Mouse (Mus musculus): Measurements from ENCODE around the gene Taf4. TPM values are rescaled to one million over a fixed set of nuclear protein-coding genes. Genes with fewer than 3 reads are reported as not detected.

The Taf4 gene
- polyA plus RNA-seq (2015; fragmentation: Nextera tagmentation; extraction: Ambion mirVana) = 1.8 and 2.5 TPM in 2 replicates

- Histone ChIP-seq H3K9me3 (ENCODE audit: control insufficient read depth, low read length) (no peaks in the 10 kb centered on the region), H3K4me3 (ENCODE audit: low read length) (peak within 1 kb of the TSS; percentile 82), H3K27ac (ENCODE audit: low read length) (peak within 1 kb of the TSS; percentile 95), H3K27me3 (replicated peaks; ENCODE audit: control insufficient read depth, insufficient read depth, low read length) (no peaks in the 10 kb centered on the region), H3K36me3 (ENCODE audit: control insufficient read depth, insufficient read depth, low read length) (no peaks in the 10 kb centered on the region), H3K9ac (ENCODE audit: low read depth, low read length) (peak within 1 kb of the TSS; percentile 96), H3K4me2 (ENCODE audit: low read depth, low read length) (peak within 1 kb of the TSS; percentile 95), H3K4me1 (ENCODE audit: control insufficient read depth, insufficient read depth, low read length) (peaks cover 33% of the 10 kb centered on the region)
- peak; percentile 93 for ATAC-seq
- WGBS = under 1% methylated on average over 60 of the region's 84 CpGs
Measured at GRCm38 (mm10) chr2:179976628-179977343, at the start of gene Taf4. Taf4 (minus strand) TSS chr2:179976646.

DNA sequence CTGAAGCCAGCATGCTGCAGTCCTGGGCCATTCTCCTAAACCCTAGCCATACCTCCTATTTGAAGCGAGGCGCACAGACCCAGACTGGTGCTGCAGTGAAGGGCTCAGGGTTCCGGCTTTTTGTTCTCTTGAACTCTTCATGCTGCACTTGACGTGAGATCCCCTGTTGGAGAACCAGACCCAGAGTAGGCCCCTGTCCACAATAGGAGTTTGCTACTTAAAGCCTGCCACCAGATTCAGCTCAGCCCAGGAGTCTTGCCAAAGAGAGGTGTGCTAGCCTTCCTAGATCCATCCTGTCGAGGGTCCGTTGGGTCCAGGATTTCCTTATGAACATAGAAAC, 49.4 kb upstream of the Taf4 start:
- H3K4me1 ChIP-seq (ENCODE audit: control insufficient read depth, insufficient read depth, low read length) = peaks cover 23% of the 10 kb centered on the region
- H3K9me3 ChIP-seq (ENCODE audit: control insufficient read depth, low read length) = no peaks in the 10 kb centered on the region
- 18% methylated on average over 6 of the region's 6 CpGs for WGBS
- peak overlapping the region; percentile 88 for H3K4me2 ChIP-seq (ENCODE audit: low read depth, low read length)
- H3K4me3 ChIP-seq (ENCODE audit: low read length) = peak overlapping the region; percentile 94
- H3K27me3 ChIP-seq (replicated peaks; ENCODE audit: control insufficient read depth, insufficient read depth, low read length) = peaks cover 6% of the 10 kb centered on the region; the same call in 1 of the 2 replicates
- peak overlapping the region; percentile 89 for H3K9ac ChIP-seq (ENCODE audit: low read depth, low read length)
- ATAC-seq = no peak
- H3K27ac ChIP-seq (ENCODE audit: low read length) = no peak overlapping the region
- no peaks in the 10 kb centered on the region for H3K36me3 ChIP-seq (ENCODE audit: control insufficient read depth, insufficient read depth, low read length)

DNA sequence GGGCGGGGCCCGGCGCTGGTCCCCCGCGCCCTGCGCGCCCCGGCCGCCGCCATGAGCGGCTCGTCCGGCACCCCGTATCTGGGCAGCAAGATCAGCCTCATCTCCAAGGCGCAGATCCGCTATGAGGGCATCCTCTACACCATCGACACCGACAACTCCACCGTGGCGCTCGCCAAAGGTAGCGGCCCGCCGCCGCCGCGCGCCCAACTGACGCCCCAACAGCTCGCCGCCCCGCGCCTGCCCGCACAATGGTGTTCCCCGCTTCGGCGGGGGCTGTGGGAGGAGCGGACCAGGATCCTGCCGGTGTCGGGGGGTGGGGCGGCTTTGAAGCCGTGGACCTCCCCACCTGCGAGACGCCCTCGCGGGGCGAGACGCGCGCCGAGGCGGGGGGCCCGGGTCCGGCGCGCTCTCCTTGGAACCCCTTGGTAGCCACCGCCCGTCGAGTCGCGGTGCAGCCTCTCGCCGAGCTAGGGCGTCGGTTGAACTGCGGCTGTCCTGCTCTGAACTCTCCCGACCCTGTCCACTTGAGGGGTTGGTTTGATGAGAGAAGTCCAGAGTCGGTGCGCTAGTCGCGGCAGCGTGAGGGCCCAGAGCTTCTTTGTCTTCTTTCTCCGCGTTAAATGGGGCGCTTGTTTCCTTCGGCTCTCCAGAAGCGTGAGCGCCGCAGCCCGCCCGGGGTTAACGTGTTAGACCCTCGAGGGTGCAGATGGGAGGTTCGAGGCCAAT, 48.9 kb upstream of the Taf4 start:
- H3K4me2 ChIP-seq (ENCODE audit: low read depth, low read length) = peak overlapping the region; percentile 88
- H3K27me3 ChIP-seq (replicated peaks; ENCODE audit: control insufficient read depth, insufficient read depth, low read length) = peaks cover 6% of the 10 kb centered on the region; the same call in 1 of the 2 replicates
- H3K4me1 ChIP-seq (ENCODE audit: control insufficient read depth, insufficient read depth, low read length) = peaks cover 23% of the 10 kb centered on the region
- H3K9ac ChIP-seq (ENCODE audit: low read depth, low read length) = peak overlapping the region; percentile 89
- peak overlapping the region; percentile 92 for H3K27ac ChIP-seq (ENCODE audit: low read length)
- WGBS = under 1% methylated on average over 80 of the region's 84 CpGs
- H3K36me3 ChIP-seq (ENCODE audit: control insufficient read depth, insufficient read depth, low read length) = no peaks in the 10 kb centered on the region
- no peaks in the 10 kb centered on the region for H3K9me3 ChIP-seq (ENCODE audit: control insufficient read depth, low read length)
- ATAC-seq = peak; percentile 10
- peak overlapping the region; percentile 94 for H3K4me3 ChIP-seq (ENCODE audit: low read length)

DNA sequence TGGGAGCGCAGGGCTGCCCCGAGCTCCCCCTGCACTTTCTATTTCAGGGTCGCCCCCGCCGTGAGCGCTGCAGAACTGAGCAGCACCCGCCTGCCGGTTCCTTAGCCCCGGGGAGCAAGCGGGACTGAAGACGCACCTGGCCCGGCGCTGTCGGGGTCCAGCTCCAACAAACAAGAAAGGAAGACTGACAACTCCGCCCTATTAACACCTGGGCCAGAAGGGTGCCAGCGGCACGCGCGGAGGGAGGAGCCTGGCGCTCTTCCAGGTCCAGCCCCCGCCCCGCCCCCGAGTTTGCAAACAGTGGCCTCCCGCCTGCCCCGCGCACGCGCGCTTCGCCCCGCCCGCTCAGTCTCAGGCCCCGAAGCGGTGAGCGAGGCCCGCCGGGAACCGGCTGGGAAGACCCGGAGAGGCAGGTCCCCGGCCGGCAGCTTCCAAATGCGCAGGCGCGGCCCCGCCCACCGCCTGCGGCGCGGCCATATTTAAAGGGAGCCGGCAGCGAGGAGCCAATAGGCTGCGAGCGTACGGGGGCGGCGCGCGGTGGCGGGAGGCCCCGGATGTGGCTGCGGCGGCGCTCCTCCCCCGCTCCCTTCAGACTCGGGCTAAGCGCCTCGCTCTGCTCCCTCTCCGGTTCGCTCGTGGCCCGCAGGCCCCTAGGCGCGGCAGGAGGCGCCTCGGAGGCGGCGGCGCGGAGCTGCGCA, 48.1 kb upstream of the Taf4 start, which contains the start of gene Lsm14b:
Gene Lsm14b (plus strand): TSS at position 587 of the 698 bp plus-strand sequence.
- peaks cover 25% of the 10 kb centered on the region for H3K4me1 ChIP-seq (ENCODE audit: control insufficient read depth, insufficient read depth, low read length)
- H3K9ac ChIP-seq (ENCODE audit: low read depth, low read length) = peak within 1 kb of the TSS; percentile 89
- H3K27ac ChIP-seq (ENCODE audit: low read length) = peak within 1 kb of the TSS; percentile 92
- H3K27me3 ChIP-seq (replicated peaks; ENCODE audit: control insufficient read depth, insufficient read depth, low read length) = peaks cover 6% of the 10 kb centered on the region; the same call in 1 of the 2 replicates
- H3K36me3 ChIP-seq (ENCODE audit: control insufficient read depth, insufficient read depth, low read length) = no peaks in the 10 kb centered on the region
- H3K4me2 ChIP-seq (ENCODE audit: low read depth, low read length) = peak within 1 kb of the TSS; percentile 93
- WGBS = under 1% methylated on average over 71 of the region's 80 CpGs
- peak within 1 kb of the TSS; percentile 94 for H3K4me3 ChIP-seq (ENCODE audit: low read length)
- no peaks in the 10 kb centered on the region for H3K9me3 ChIP-seq (ENCODE audit: control insufficient read depth, low read length)
- ATAC-seq = peak; percentile 97

GRCm38 (mm10) chr2:180022751-180023150, 46.3 kb upstream of the Taf4 start:
- H3K4me2 ChIP-seq (ENCODE audit: low read depth, low read length) = no peak overlapping the region
- no peak overlapping the region for H3K27ac ChIP-seq (ENCODE audit: low read length)
- H3K4me3 ChIP-seq (ENCODE audit: low read length) = no peak overlapping the region
- no peak for ATAC-seq
- H3K36me3 ChIP-seq (ENCODE audit: control insufficient read depth, insufficient read depth, low read length) = no peaks in the 10 kb centered on the region
- peaks cover 6% of the 10 kb centered on the region; the same call in 1 of the 2 replicates for H3K27me3 ChIP-seq (replicated peaks; ENCODE audit: control insufficient read depth, insufficient read depth, low read length)
- H3K9me3 ChIP-seq (ENCODE audit: control insufficient read depth, low read length) = no peaks in the 10 kb centered on the region
- 49% methylated on average over 6 of the region's 6 CpGs for WGBS
- peaks cover 27% of the 10 kb centered on the region for H3K4me1 ChIP-seq (ENCODE audit: control insufficient read depth, insufficient read depth, low read length)
- H3K9ac ChIP-seq (ENCODE audit: low read depth, low read length) = no peak overlapping the region

GRCm38 (mm10) chr2:180020919-180021318, 44.5 kb upstream of the Taf4 start:
- Histone ChIP-seq H3K36me3 (ENCODE audit: control insufficient read depth, insufficient read depth, low read length) (no peaks in the 10 kb centered on the region), H3K4me2 (ENCODE audit: low read depth, low read length) (no peak overlapping the region), H3K4me1 (ENCODE audit: control insufficient read depth, insufficient read depth, low read length) (peaks cover 14% of the 10 kb centered on the region), H3K27me3 (replicated peaks; ENCODE audit: control insufficient read depth, insufficient read depth, low read length) (peaks cover 6% of the 10 kb centered on the region; the same call in 1 of the 2 replicates), H3K9me3 (ENCODE audit: control insufficient read depth, low read length) (no peaks in the 10 kb centered on the region), H3K9ac (ENCODE audit: low read depth, low read length) (no peak overlapping the region), H3K27ac (ENCODE audit: low read length) (no peak overlapping the region), H3K4me3 (ENCODE audit: low read length) (no peak overlapping the region)
- WGBS = 79% methylated on average over 8 of the region's 8 CpGs
- ATAC-seq = no peak

GRCm38 (mm10) chr2:180020091-180020661, 43.7 kb upstream of the Taf4 start:
- Histone ChIP-seq H3K4me3 (ENCODE audit: low read length) (no peak overlapping the region), H3K27ac (ENCODE audit: low read length) (no peak overlapping the region), H3K9ac (ENCODE audit: low read depth, low read length) (no peak overlapping the region), H3K4me2 (ENCODE audit: low read depth, low read length) (no peak overlapping the region), H3K36me3 (ENCODE audit: control insufficient read depth, insufficient read depth, low read length) (no peaks in the 10 kb centered on the region), H3K4me1 (ENCODE audit: control insufficient read depth, insufficient read depth, low read length) (peaks cover 11% of the 10 kb centered on the region), H3K27me3 (replicated peaks; ENCODE audit: control insufficient read depth, insufficient read depth, low read length) (peaks cover 6% of the 10 kb centered on the region; the same call in 1 of the 2 replicates), H3K9me3 (ENCODE audit: control insufficient read depth, low read length) (no peaks in the 10 kb centered on the region)
- ATAC-seq = no peak
- 77% methylated on average over 7 of the region's 7 CpGs for WGBS

GRCm38 (mm10) chr2:180018573-180018972, 42.1 kb upstream of the Taf4 start:
- H3K4me2 ChIP-seq (ENCODE audit: low read depth, low read length) = no peak overlapping the region
- no peak overlapping the region for H3K27ac ChIP-seq (ENCODE audit: low read length)
- ATAC-seq = peak; percentile 69
- H3K27me3 ChIP-seq (replicated peaks; ENCODE audit: control insufficient read depth, insufficient read depth, low read length) = peaks cover 6% of the 10 kb centered on the region; the same call in 1 of the 2 replicates
- no peaks in the 10 kb centered on the region for H3K36me3 ChIP-seq (ENCODE audit: control insufficient read depth, insufficient read depth, low read length)
- no peak overlapping the region for H3K4me3 ChIP-seq (ENCODE audit: low read length)
- 58% methylated on average over 9 of the region's 9 CpGs for WGBS
- no peaks in the 10 kb centered on the region for H3K9me3 ChIP-seq (ENCODE audit: control insufficient read depth, low read length)
- H3K9ac ChIP-seq (ENCODE audit: low read depth, low read length) = no peak overlapping the region
- peaks cover 11% of the 10 kb centered on the region for H3K4me1 ChIP-seq (ENCODE audit: control insufficient read depth, insufficient read depth, low read length)

- H3K4me2 ChIP-seq (ENCODE audit: low read depth, low read length) = no peak overlapping the region
- WGBS = 37% methylated on average over 4 of the region's 4 CpGs
Measured at GRCm38 (mm10) chr2:180017632-180018031, 41.2 kb upstream of the Taf4 start.

More at GRCm38 (mm10) chr2:180017632-180018031, 41.2 kb upstream of the Taf4 start:
- H3K9ac ChIP-seq (ENCODE audit: low read depth, low read length) = no peak overlapping the region
- no peak overlapping the region for H3K27ac ChIP-seq (ENCODE audit: low read length)
- no peaks in the 10 kb centered on the region for H3K9me3 ChIP-seq (ENCODE audit: control insufficient read depth, low read length)
- no peak overlapping the region for H3K4me3 ChIP-seq (ENCODE audit: low read length)
- H3K36me3 ChIP-seq (ENCODE audit: control insufficient read depth, insufficient read depth, low read length) = no peaks in the 10 kb centered on the region
- H3K27me3 ChIP-seq (replicated peaks; ENCODE audit: control insufficient read depth, insufficient read depth, low read length) = peaks cover 3% of the 10 kb centered on the region; the same call in 1 of the 2 replicates
- no peak for ATAC-seq
- peaks cover 11% of the 10 kb centered on the region for H3K4me1 ChIP-seq (ENCODE audit: control insufficient read depth, insufficient read depth, low read length)

Measured in intestine, embryonic 16.5 days (tissue).